Mouse (Mus musculus): ENCODE data around the gene Ppp2ca. TPM values are rescaled to one million over a fixed set of nuclear protein-coding genes. Genes with fewer than 3 reads are reported as not detected.
A peak's percentile ranks its signal among the peaks of the same experiment; 100 is the strongest.

The Ppp2ca gene
- 132 and 143 TPM in 2 replicates for polyA plus RNA-seq (2016; fragmentation: Nextera tagmentation; extraction: Ambion mirVana)

DNA sequence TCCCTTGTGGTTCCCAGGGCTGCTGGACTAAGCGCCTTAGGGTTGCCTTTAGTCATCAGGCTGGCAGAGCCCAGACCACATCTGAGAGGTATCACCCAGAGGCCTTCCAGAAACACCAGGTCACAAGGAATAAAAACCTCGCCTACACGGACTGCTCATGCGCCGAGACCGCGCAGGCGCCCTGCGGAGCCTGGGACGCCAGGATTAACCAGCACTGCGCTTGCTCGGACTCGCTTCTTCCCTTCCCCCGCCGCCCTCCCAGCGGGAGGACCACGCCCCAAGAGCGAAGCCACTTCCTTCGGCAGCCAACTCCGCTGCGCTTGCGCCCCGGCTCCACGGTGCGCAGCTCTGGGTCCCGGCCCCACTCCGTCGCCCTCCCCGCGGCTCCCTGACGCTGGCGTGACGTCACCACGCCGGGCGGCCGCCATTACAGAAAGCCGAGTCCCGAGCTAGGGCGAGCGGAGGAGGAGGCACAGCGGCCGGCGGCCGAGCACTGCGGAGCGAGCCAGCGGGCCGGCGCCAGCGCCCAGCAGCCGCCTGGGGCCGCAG, at the start of gene Ppp2ca:
Gene Ppp2ca (plus strand): TSS at position 284 of the 549 bp plus-strand sequence.
- Histone ChIP-seq H3K4me2 (replicated peaks) (peak within 1 kb of the TSS; percentile 91), H3K27me3 (replicated peaks) (no peaks in the 10 kb centered on the region), H3K36me3 (no peaks in the 10 kb centered on the region), H3K4me3 (peak within 1 kb of the TSS; percentile 99), H3K9me3 (no peaks in the 10 kb centered on the region), H3K4me1 (peaks cover 29% of the 10 kb centered on the region), H3K9ac (peak within 1 kb of the TSS; percentile 100), H3K27ac (peak within 1 kb of the TSS; percentile 100)
- ATAC-seq (ENCODE audit: low FRiP score, low read depth) = peak; percentile 98
- under 1% methylated on average over 51 of the region's 53 CpGs for WGBS

DNA sequence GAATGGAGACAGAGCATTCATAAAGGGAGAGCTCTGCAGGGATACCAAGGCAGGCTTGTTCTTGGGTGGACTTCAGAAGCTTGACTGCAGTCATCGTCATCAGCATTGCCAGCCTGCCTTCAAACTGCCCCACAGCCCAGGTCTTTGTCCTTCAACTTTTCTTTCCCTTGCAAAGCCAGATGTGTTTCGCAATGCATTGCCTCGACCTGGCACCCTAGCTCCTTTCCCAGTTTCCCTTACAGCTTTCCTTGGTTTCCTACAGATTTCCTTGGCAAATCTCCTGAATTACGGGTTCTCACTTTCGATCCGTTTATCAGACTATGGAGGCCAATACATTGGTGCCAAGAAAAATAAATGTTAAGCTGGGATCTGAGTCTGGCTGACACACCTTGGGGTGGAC, 45.1 kb upstream of the Ppp2ca start:
- no peak for ATAC-seq (ENCODE audit: low FRiP score, low read depth)
- no peaks in the 10 kb centered on the region for H3K36me3 ChIP-seq
- 86% methylated on average over 6 of the region's 6 CpGs for WGBS
- H3K9ac ChIP-seq = no peak overlapping the region
- H3K4me3 ChIP-seq = no peak overlapping the region
- H3K27me3 ChIP-seq (replicated peaks) = no peaks in the 10 kb centered on the region
- no peak overlapping the region for H3K27ac ChIP-seq
- no peaks in the 10 kb centered on the region for H3K9me3 ChIP-seq
- H3K4me2 ChIP-seq (replicated peaks) = no peak overlapping the region
- no peaks in the 10 kb centered on the region for H3K4me1 ChIP-seq

DNA sequence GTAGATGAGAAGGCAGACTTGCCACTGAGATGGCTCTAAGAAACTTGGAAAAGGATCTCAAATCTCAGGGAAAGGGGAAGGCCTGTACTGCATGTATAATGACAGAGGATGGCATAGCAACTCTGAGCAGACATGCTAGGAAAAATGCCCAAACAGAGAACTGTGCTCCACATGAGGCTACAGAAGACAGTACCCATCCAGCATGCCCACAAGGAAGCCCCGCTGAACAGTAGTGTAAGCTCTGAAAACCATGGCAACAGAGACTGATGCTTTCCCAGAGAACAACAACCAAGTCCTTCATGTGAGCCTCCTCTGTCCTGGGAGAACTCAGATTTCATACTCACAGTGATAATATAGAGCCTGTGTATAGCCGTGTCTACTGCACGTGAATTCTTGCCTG, 43.8 kb upstream of the Ppp2ca start:
- Histone ChIP-seq H3K36me3 (no peaks in the 10 kb centered on the region), H3K27me3 (replicated peaks) (no peaks in the 10 kb centered on the region), H3K4me3 (no peak overlapping the region), H3K4me1 (no peaks in the 10 kb centered on the region), H3K9ac (no peak overlapping the region), H3K27ac (no peak overlapping the region), H3K4me2 (replicated peaks) (no peak overlapping the region), H3K9me3 (no peaks in the 10 kb centered on the region)
- no peak for ATAC-seq (ENCODE audit: low FRiP score, low read depth)
- WGBS = 95% methylated on average over 3 of the region's 3 CpGs

- Histone ChIP-seq H3K27ac (no peak overlapping the region), H3K9me3 (no peaks in the 10 kb centered on the region), H3K9ac (no peak overlapping the region), H3K4me3 (no peak overlapping the region), H3K27me3 (replicated peaks) (no peaks in the 10 kb centered on the region), H3K4me1 (no peaks in the 10 kb centered on the region), H3K36me3 (no peaks in the 10 kb centered on the region), H3K4me2 (replicated peaks) (no peak overlapping the region)
- 82% methylated on average over 5 of the region's 5 CpGs for WGBS
- ATAC-seq (ENCODE audit: low FRiP score, low read depth) = no peak
Observed at GRCm38 (mm10) chr11:52056198-52056597, 42.3 kb upstream of the Ppp2ca start.

GRCm38 (mm10) chr11:52059001-52059400, 39.5 kb upstream of the Ppp2ca start:
- no peak for ATAC-seq (ENCODE audit: low FRiP score, low read depth)
- H3K9ac ChIP-seq = no peak overlapping the region
- no peak overlapping the region for H3K27ac ChIP-seq
- H3K4me1 ChIP-seq = no peaks in the 10 kb centered on the region
- H3K4me3 ChIP-seq = no peak overlapping the region
- no peaks in the 10 kb centered on the region for H3K36me3 ChIP-seq
- no peaks in the 10 kb centered on the region for H3K27me3 ChIP-seq (replicated peaks)
- no peaks in the 10 kb centered on the region for H3K9me3 ChIP-seq
- WGBS = 79% methylated on average over 5 of the region's 5 CpGs
- H3K4me2 ChIP-seq (replicated peaks) = no peak overlapping the region

- H3K4me1 ChIP-seq = no peaks in the 10 kb centered on the region
- H3K36me3 ChIP-seq = no peaks in the 10 kb centered on the region
- H3K9ac ChIP-seq = no peak overlapping the region
- H3K27me3 ChIP-seq (replicated peaks) = no peaks in the 10 kb centered on the region
- H3K9me3 ChIP-seq = no peaks in the 10 kb centered on the region
- no peak overlapping the region for H3K27ac ChIP-seq
- ATAC-seq (ENCODE audit: low FRiP score, low read depth) = no peak
- WGBS = 93% methylated on average over 4 of the region's 4 CpGs
- no peak overlapping the region for H3K4me3 ChIP-seq
- H3K4me2 ChIP-seq (replicated peaks) = no peak overlapping the region
Observed at GRCm38 (mm10) chr11:52060315-52060714, 38.2 kb upstream of the Ppp2ca start.

DNA sequence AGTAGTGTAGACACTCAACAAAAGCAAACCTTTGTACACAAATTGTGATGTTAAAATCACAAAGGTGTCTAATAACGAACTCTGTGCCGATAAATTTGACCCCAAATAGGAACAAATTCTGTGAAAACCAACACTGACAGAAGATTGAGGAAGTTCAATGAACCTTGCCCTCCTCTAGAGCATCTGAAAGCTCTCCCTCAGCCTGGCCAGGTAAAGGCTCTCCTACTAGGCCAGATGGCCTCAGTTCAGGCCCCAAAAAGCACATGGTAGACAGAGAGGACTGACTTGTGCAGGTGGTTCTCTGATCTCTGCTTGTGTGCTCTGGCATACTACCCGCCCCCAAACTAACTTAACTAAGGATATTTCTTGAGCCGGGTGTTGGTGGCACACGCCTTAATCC, 36.1 kb upstream of the Ppp2ca start:
- Histone ChIP-seq H3K36me3 (no peaks in the 10 kb centered on the region), H3K9me3 (no peaks in the 10 kb centered on the region), H3K27ac (no peak overlapping the region), H3K9ac (no peak overlapping the region), H3K4me2 (replicated peaks) (no peak overlapping the region), H3K27me3 (replicated peaks) (no peaks in the 10 kb centered on the region), H3K4me1 (no peaks in the 10 kb centered on the region), H3K4me3 (no peak overlapping the region)
- WGBS = 96% methylated on average over 5 of the region's 5 CpGs
- ATAC-seq (ENCODE audit: low FRiP score, low read depth) = no peak

DNA sequence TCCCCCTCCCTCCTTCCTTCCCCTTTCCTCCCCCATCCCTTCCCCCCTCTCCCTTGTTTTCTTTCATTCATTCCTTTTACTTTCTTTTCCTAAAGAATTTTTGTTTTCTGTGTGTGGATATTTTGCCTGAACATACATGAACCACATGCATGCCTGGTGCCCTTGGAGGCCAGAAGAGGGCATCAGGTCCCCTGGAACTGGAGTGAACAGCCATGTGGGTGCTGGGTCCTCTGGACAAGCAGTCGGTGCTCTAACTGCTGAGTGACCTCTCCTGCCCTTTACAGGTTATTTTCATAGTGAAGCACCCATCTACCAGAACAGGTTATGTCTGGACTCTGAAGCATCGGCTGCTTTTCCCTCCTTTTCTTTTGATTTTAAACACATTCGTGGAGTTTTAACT, 34.1 kb upstream of the Ppp2ca start:
- no peak overlapping the region for H3K4me3 ChIP-seq
- no peak overlapping the region for H3K27ac ChIP-seq
- H3K9ac ChIP-seq = no peak overlapping the region
- H3K4me1 ChIP-seq = no peaks in the 10 kb centered on the region
- 52% methylated on average over 3 of the region's 3 CpGs for WGBS
- no peak overlapping the region for H3K4me2 ChIP-seq (replicated peaks)
- ATAC-seq (ENCODE audit: low FRiP score, low read depth) = no peak
- no peaks in the 10 kb centered on the region for H3K27me3 ChIP-seq (replicated peaks)
- H3K36me3 ChIP-seq = no peaks in the 10 kb centered on the region
- H3K9me3 ChIP-seq = no peaks in the 10 kb centered on the region

DNA sequence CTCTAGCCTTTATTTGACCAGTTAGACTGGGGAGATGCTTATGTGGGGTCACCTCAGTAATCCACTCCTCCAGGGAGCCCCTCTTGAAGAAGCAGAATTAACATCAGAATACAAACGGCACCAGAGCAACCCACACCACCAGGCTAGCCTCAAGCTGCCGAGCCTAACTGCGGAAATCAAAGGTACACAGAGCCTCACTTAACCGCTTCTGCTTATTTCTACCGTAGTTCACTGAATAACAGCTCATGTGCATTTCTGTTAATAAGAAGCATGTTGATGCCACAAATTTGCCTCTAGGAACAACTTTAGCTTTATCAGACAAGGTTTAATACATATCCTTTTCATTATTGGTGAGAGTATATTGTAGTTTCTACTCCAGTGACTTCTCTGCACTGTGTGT, 32.6 kb upstream of the Ppp2ca start:
- Histone ChIP-seq H3K4me3 (no peak overlapping the region), H3K27ac (no peak overlapping the region)
- ATAC-seq (ENCODE audit: low FRiP score, low read depth) = no peak

DNA sequence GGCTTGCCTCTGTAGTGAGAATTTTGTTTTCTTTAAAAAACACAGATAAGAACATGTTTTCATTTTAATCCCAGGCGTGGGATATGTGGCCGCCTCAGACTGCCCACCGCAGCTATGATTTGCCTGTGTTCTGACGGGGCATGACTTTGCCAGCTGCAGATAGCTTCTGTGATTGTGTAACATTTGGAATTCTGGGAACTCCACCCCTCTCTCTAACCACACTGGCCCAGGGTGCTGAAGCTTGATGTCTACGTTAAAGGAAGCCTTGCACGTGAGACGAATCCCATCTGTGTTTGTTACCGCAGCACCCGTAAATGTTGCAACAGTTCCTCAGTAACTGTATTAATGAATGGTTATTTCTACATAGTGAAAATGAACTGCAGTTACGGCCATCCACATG, 26.7 kb upstream of the Ppp2ca start:
- Histone ChIP-seq H3K27ac (no peak overlapping the region), H3K9ac (no peak overlapping the region), H3K36me3 (no peaks in the 10 kb centered on the region), H3K4me1 (peaks cover 5% of the 10 kb centered on the region), H3K4me3 (no peak overlapping the region), H3K4me2 (replicated peaks) (no peak overlapping the region), H3K27me3 (replicated peaks) (no peaks in the 10 kb centered on the region), H3K9me3 (no peaks in the 10 kb centered on the region)
- ATAC-seq (ENCODE audit: low FRiP score, low read depth) = no peak
- 88% methylated on average over 10 of the region's 10 CpGs for WGBS

More for the DNA sequence above, 32.6 kb upstream of the Ppp2ca start:
- Histone ChIP-seq H3K9me3 (no peaks in the 10 kb centered on the region), H3K36me3 (no peaks in the 10 kb centered on the region), H3K4me1 (no peaks in the 10 kb centered on the region), H3K4me2 (replicated peaks) (no peak overlapping the region), H3K9ac (no peak overlapping the region), H3K27me3 (replicated peaks) (no peaks in the 10 kb centered on the region)
- 14% methylated on average over 5 of the region's 5 CpGs for WGBS

DNA sequence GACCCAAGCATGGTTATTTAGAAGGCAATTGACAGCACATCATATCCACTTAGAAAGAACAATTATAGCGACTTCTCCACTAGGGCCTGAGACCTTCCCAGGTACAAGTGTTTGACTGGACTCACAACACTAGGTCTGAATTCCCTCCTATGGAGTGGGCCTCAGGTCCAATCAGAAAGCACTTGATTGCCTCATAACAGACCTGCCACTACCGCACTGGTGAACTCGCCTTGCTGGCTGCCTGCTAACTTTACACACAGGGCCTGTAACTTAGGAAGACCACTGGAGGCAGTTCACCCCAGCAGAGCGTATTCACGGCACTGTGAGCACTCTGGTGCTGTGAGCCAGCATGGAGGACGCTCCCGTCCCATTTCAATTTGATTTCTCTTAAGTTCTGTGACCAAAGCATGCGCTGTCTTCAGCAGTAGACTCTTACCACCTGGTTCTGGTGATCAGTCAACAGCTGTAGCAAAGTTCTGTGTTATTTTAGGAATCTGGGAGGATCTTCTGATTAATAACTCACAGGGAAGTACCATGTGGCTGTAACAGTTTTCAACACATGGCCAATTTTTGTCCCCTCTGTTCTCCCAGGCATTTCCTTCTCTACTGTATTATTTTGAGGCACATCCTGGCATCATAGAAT, 24.8 kb upstream of the Ppp2ca start:
- H3K9ac ChIP-seq = no peak overlapping the region
- H3K4me3 ChIP-seq = no peak overlapping the region
- no peak for ATAC-seq (ENCODE audit: low FRiP score, low read depth)
- peaks cover 5% of the 10 kb centered on the region for H3K4me1 ChIP-seq
- no peak overlapping the region for H3K27ac ChIP-seq
- no peak overlapping the region for H3K4me2 ChIP-seq (replicated peaks)
- no peaks in the 10 kb centered on the region for H3K36me3 ChIP-seq
- WGBS = 82% methylated on average over 8 of the region's 8 CpGs
- no peaks in the 10 kb centered on the region for H3K9me3 ChIP-seq
- H3K27me3 ChIP-seq (replicated peaks) = no peaks in the 10 kb centered on the region

DNA sequence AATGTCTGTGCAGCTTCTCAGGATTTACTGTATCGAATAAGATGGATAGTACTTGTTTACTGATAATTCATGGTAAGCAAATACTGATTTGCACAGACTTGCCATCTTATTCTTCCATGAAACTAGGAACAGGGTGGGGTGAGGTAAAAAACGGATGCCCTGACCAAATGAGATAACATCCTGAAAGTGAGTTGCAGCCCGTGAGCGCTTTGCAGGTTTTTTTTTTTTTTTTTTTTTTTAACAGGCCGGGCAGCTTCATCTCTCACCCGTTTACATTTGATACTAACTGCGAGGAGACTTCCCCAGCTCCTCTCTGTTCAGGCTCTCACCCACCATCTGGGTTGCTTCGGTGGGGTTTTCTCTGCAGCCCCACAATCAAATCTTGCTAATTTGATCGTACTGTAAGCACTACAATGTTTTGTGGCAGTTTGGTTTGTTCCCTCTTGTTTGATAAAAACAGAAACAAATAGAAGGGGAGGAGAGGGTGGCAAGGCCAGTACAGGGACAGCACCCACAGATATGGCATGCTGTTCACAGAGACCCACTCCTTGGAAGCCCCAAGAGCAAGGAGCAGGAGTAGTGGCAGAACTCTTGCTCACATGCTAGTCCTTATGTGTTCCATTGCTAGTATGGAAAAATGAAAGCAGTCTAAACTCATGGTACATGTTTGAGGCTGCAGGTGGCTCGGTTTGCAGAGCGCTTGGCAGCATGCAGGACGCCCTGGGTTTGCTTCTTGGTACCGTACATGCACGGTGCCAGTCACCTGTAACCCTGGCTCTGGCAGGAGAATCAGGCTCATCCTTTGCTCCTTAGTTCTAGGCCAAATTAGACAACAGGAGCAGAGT, 23.6 kb upstream of the Ppp2ca start:
- ATAC-seq (ENCODE audit: low FRiP score, low read depth) = no peak
- Histone ChIP-seq H3K4me3 (no peak overlapping the region), H3K27ac (no peak overlapping the region), H3K9ac (no peak overlapping the region), H3K4me1 (peaks cover 5% of the 10 kb centered on the region), H3K4me2 (replicated peaks) (no peak overlapping the region), H3K36me3 (no peaks in the 10 kb centered on the region), H3K27me3 (replicated peaks) (no peaks in the 10 kb centered on the region), H3K9me3 (no peaks in the 10 kb centered on the region)
- 78% methylated on average over 14 of the region's 14 CpGs for WGBS
